Mouse (Mus musculus) spleen, postnatal 14 days (tissue): ENCODE data around the gene Gm42417.
A peak's percentile ranks its signal among the peaks of the same experiment; 100 is the strongest.
"Not testable (repeated sequence)": the region's sequence is repeated elsewhere in the genome, so short reads cannot be mapped to it uniquely, and the experiment has no call there.

Source experiments
- DNase-seq, 2 experiments: peaks; one replicate each; pipeline ENCODE4 v3.0.0; 2021 to 2022; ENCODE audit warnings: low spot score in 2 of 2

The Gm42417 gene

GRCm38 (mm10) chr1:36545845-36546600 lies 6.8 kb upstream of the Gm42417 start:
- peak in 1 of 2 experiments; percentile 23 for DNase-seq

- DNase-seq: no peak
Measured at GRCm38 (mm10) chr1:36545382-36545781, 6.2 kb upstream of the Gm42417 start.

- no peak for DNase-seq
Measured at GRCm38 (mm10) chr1:36542925-36543324, 3.7 kb upstream of the Gm42417 start.

DNA sequence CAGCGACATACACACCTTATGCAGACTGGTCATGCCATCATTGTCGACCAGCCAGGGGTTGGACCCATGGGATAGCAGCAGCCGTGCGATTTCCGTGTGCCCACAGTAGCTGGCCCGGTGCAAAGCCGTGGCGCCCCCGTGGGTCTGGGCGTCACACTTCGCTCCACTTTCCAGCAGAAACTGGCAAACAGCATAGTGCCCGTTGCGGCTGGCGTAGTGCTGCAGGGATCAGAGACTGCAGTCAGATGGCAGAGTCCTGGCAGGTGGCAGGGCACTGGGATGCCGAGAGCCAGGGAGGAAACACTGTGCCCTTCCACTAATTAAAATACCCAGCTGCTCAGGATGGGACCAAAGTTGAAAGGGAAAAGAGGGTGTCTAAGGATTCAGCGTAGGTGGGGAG lies 2.6 kb upstream of the Gm42417 start:
- DNase-seq: no peak

GRCm38 (mm10) chr1:36540807-36541206 lies 1.6 kb upstream of the Gm42417 start:
- DNase-seq: no peak

GRCm38 (mm10) chr1:36540132-36540531 lies 903 bp upstream of the Gm42417 start:
- DNase-seq: no peak

DNA sequence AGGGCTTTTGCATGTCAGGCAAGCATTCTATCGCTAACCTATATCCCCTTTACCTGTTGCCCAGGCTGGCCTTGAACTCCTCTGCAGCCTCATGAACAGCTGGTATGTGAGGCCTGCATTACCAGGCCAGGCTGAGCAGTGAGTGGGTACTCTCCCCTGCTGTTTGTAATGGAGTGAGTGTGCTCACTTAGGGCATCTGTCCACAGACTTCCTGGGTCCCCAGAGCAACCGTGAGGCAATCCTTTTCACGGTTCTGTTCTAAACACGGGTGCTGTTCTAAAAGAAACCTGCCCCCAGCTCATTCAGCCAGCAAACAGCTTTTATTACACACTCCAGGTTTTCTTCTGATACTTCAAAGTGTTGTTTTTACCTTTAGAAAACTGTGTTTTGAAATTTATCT lies 502 bp downstream of the Gm42417 start:
- no peak for DNase-seq

GRCm38 (mm10) chr1:36536783-36537182 lies 2.4 kb downstream of the Gm42417 start, which contains the start of gene Ankrd23:
Gene Ankrd23 (minus strand): TSS chr1:36536883.
- not testable (repeated sequence) for DNase-seq

DNA sequence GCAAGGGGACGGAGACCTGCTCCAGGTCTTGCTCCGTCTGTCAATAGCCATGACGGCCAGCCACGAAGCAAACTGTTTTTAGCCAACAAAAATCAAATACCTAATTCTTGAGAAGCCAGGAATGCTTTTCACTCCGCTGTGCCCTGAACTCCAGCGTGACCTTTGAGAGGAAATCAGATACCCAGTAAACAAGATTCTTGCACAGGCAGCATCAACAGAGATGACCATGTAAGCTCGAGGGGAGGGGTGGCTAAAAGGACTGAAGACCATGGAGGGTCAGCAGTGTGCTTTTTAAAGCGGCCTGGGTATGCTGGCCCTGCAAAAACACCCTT lies 2.9 kb downstream of the Gm42417 start:
- DNase-seq: no peak

GRCm38 (mm10) chr1:36535477-36536396 lies 3.5 kb downstream of the Gm42417 start:
- DNase-seq: no peak

DNA sequence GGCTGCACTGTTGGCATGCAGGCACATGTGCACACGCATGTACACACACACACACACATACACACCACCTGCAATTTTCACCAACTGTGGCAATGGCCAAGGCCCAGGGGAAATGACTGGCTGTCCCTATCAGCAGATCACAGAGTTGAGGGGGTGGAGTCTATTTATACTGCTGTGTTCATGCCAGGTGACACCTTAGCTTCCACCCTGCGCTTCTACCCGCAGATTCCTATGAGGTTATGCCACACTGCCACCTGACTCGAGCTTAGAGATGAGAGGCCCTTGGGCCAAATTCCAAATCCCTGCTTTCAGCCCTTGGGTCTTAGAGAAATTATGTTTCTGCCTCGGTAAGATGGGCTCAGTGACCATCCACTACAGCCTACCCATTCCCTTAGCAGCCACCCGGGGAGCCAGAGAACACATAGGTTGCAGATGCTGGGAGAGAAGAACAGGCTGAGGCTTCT lies 4.6 kb downstream of the Gm42417 start:
- no peak for DNase-seq

GRCm38 (mm10) chr1:36533546-36533945 lies 5.7 kb downstream of the Gm42417 start:
- DNase-seq: no peak

- no peak for DNase-seq
Measured at GRCm38 (mm10) chr1:36531461-36531860, 7.8 kb downstream of the Gm42417 start.

GRCm38 (mm10) chr1:36530962-36531361 lies 8.3 kb downstream of the Gm42417 start:
- no peak for DNase-seq

DNA sequence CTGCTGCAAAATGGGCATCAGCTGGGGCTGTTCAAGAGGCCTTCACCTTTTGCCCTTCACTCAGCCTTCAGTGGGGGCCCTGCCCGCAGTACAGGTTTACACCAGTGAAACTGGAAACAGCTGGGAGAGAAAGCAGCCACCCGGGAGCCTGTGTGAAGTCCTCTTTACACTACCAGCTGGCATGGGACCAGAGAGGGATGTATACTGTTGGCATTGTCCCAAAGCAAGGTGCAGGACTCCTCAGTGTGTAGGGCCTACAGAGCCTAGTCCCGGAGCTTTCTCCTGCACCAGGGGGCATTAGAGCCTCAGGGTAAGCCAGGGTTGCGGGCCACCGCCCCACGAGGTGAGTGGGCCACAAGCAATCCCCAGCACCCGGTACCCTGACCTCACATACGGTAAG lies 8.7 kb downstream of the Gm42417 start:
- no peak for DNase-seq

- no peak for DNase-seq
Measured at GRCm38 (mm10) chr1:36529875-36530274, 9.4 kb downstream of the Gm42417 start.

GRCm38 (mm10) chr1:36529274-36529673 lies 10.0 kb downstream of the Gm42417 start:
- no peak for DNase-seq

DNA sequence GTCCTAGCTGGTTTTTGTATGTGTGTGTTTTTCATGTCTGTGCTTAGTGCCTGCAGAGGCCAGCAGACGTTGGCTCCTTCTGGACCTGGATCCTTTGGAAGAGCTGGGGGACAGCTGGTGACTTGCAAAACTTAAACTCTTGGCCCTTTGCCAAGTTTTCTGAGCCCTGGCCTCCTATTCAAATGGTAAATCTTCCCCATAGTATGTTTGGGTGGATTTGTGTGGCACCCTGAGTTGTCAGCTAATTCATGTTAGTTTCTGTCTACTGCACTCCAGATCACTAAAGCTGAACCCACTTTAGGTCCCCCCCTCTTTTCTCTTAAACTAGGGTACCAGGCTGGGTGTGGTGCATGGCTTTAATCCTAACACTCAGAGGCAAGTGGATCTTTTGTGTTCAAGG lies 10.9 kb downstream of the Gm42417 start:
- DNase-seq: no peak

GRCm38 (mm10) chr1:36526903-36527302 lies 12.3 kb downstream of the Gm42417 start:
- DNase-seq: no peak

GRCm38 (mm10) chr1:36525774-36526173 lies 13.5 kb downstream of the Gm42417 start:
- no peak for DNase-seq

- DNase-seq: no peak
Measured at GRCm38 (mm10) chr1:36524058-36524457, 15.2 kb downstream of the Gm42417 start.

DNA sequence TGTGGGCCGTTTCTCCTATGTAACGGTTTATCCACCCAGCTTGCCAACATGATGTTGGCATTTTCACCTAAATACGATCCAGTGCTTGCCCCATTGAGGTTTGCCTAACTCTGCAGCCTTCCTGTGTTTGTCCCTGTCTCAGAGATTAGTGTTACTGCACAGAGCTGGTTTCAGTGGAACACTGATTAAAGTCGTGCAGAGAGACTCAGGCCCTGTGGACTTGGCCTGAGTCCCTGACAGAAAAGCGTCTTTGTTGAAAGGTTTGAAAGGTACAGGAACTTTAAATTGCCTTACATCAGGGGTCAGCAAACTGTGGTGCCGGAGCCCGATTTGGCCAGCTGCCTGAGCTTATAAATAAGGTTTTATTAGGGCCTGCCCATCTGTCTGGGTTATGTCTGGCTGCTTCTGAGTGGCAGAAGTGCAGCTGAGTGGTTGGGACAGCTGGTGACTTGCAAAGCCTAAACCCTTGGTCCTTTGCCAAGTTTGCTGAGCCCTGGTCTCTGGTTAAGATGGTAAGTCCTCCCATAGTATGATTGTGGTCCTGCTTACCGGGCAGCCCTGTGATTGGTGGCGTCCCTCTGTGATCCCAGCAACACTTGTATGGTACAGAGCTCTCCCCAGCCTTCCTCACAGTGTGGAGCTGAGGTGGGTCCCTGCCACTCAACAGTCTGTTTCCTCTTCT lies 15.8 kb downstream of the Gm42417 start:
- DNase-seq: no peak
